Mouse (Mus musculus) olfactory bulb, adult 2 months (tissue): ENCODE data around the gene Trim9.

ENCODE experiments used
- CTCF ChIP-seq: fragments of 200-500 bp; IDR thresholded peaks from 2 replicates; pipeline ENCODE4 v1.5.1; 2012; ENCODE audit warnings: low read depth, mild to moderate bottlenecking, low read length, moderate library complexity; ENCODE audit not compliant: insufficient read depth
- POLR2A ChIP-seq: fragments of 200-500 bp; IDR thresholded peaks from 2 replicates; pipeline ENCODE4 v1.6.1; 2012; ENCODE audit warnings: mild to moderate bottlenecking, low read depth, low read length, moderate library complexity; ENCODE audit not compliant: insufficient read depth

DNA sequence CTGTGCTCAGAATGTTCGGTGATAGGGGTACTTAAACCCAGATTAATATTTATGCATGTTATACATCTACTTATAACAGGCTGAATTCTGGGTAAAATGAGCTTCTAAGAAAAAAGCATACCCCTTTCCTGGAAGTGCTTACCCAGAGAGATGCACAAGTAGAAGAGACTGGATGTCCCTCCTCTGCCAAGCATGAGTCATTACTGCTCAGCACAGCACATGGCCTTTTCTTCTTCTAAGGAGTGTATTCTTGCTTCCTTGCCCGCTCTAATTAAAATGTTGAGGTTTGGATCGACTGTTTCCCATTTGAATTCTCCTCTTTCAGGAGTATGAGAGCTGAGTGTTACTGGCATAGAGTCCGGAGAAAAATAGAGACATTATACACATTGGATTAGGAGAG lies 3.1 kb upstream of the Trim9 start:
- TF ChIP-seq POLR2A (no peak), CTCF (no peak)
